Mouse (Mus musculus): ENCODE data around the gene Fggy. TPM values are rescaled to one million over a fixed set of nuclear protein-coding genes. Genes with fewer than 3 reads are reported as not detected.

The Fggy gene
- polyA plus RNA-seq, 1 experiment from 2014 or later: 5.3 TPM

GRCm38 (mm10) chr4:95729142-95729826 lies 172.0 kb downstream of the Fggy start:
- H3K4me1 ChIP-seq (replicated peaks; ENCODE audit: control insufficient read depth, insufficient read depth): no peaks in the 10 kb centered on the region
- no peak overlapping the region for H3K9ac ChIP-seq (ENCODE audit: low read length)
- no peak overlapping the region for H3K4me3 ChIP-seq (ENCODE audit: low read depth, low read length)
- no peak overlapping the region for H3K4me2 ChIP-seq (replicated peaks; ENCODE audit: low read depth)
- no peak for TF ChIP-seq EP300 (optimal IDR thresholded peaks at IDR 0.05)
- TF ChIP-seq CTCF (IDR thresholded peaks at IDR 0.05; ENCODE audit: low read depth): no peak
- WGBS: 25% methylated on average over 3 of the region's 3 CpGs
- no peaks in the 10 kb centered on the region for H3K36me3 ChIP-seq (ENCODE audit: control insufficient read depth, insufficient read depth, low read length)
- no peak for ATAC-seq (ENCODE audit: low FRiP score, low TSS enrichment)
- H3K27ac ChIP-seq (replicated peaks): no peak overlapping the region
- H3K27me3 ChIP-seq (ENCODE audit: control insufficient read depth, insufficient read depth, low read length): no peaks in the 10 kb centered on the region
- H3K9me3 ChIP-seq (ENCODE audit: control insufficient read depth, low read length): no peaks in the 10 kb centered on the region
- DNase-seq (ENCODE audit: low spot score): no peak

GRCm38 (mm10) chr4:95731110-95731509 lies 173.8 kb downstream of the Fggy start:
- 87% methylated on average over 2 of the region's 2 CpGs for WGBS
- ATAC-seq (ENCODE audit: low FRiP score, low TSS enrichment) (no peak), DNase-seq (ENCODE audit: low spot score) (no peak)
- H3K9me3 ChIP-seq (ENCODE audit: control insufficient read depth, low read length): no peaks in the 10 kb centered on the region
- H3K27me3 ChIP-seq (ENCODE audit: control insufficient read depth, insufficient read depth, low read length): no peaks in the 10 kb centered on the region
- no peak overlapping the region for H3K4me2 ChIP-seq (replicated peaks; ENCODE audit: low read depth)
- TF ChIP-seq CTCF (IDR thresholded peaks at IDR 0.05; ENCODE audit: low read depth) (no peak), EP300 (optimal IDR thresholded peaks at IDR 0.05) (no peak)
- no peak overlapping the region for H3K4me3 ChIP-seq (ENCODE audit: low read depth, low read length)
- H3K27ac ChIP-seq (replicated peaks): no peak overlapping the region
- H3K9ac ChIP-seq (ENCODE audit: low read length): no peak overlapping the region
- no peaks in the 10 kb centered on the region for H3K36me3 ChIP-seq (ENCODE audit: control insufficient read depth, insufficient read depth, low read length)
- no peaks in the 10 kb centered on the region for H3K4me1 ChIP-seq (replicated peaks; ENCODE audit: control insufficient read depth, insufficient read depth)

DNA sequence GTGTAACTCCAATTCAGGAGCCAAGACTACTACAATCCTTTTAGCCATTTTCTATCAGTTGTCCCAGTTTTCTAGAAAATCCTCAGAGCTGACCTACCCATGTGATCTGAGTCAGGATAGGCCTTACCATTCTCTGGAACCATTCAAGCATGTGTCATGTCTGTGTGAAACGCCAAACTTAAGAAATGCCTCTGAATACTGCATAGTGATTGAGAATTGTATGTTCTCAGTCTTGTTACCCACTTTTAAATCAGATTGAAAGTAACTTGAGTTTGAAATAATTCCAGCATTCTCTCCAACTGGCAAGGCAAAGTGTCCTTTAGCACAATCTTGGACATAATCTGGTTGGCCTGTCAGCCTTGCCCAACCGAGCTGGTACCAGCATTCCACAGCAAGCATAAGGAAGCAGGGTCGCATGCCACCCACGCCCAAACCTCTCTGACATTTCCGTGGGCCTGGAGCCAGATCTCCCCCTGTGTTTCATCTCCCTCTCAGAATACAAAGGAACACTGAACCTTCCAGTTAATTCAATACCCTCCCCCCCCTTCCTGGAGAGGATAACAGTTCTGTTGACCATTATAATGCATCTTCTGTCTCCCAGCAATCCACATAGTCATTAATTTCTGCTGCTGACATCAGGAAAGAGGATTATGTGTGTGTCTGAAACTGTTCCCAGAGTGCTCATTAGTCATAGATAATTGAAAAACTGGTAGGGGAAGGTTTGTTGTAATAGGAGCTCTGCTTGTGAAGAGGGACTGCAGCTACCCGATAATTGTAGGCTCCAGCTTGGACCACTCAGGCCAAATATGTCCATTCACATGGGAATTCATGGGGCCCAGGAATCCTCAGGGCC lies 176.3 kb downstream of the Fggy start:
- H3K4me1 ChIP-seq (replicated peaks; ENCODE audit: control insufficient read depth, insufficient read depth): 0 out of 2 replicates have a peak, but pooled peaks cover 1% of the 10 kb centered on the region
- no peak overlapping the region; the same call in 1 of the 2 replicates for H3K27ac ChIP-seq (replicated peaks)
- ATAC-seq (ENCODE audit: low FRiP score, low TSS enrichment): peak; percentile 40; the same call in 1 of the 2 replicates
- H3K9me3 ChIP-seq (ENCODE audit: control insufficient read depth, low read length): no peaks in the 10 kb centered on the region
- peak; percentile 31 for DNase-seq (ENCODE audit: low spot score)
- H3K36me3 ChIP-seq (ENCODE audit: control insufficient read depth, insufficient read depth, low read length): no peaks in the 10 kb centered on the region
- 20% methylated on average over 6 of the region's 6 CpGs for WGBS
- H3K9ac ChIP-seq (ENCODE audit: low read length): no peak overlapping the region
- no peak overlapping the region for H3K4me2 ChIP-seq (replicated peaks; ENCODE audit: low read depth)
- no peak overlapping the region for H3K4me3 ChIP-seq (ENCODE audit: low read depth, low read length)
- TF ChIP-seq EP300 (optimal IDR thresholded peaks at IDR 0.05): no peak
- TF ChIP-seq CTCF (IDR thresholded peaks at IDR 0.05; ENCODE audit: low read depth): no peak
- H3K27me3 ChIP-seq (ENCODE audit: control insufficient read depth, insufficient read depth, low read length): no peaks in the 10 kb centered on the region

DNA sequence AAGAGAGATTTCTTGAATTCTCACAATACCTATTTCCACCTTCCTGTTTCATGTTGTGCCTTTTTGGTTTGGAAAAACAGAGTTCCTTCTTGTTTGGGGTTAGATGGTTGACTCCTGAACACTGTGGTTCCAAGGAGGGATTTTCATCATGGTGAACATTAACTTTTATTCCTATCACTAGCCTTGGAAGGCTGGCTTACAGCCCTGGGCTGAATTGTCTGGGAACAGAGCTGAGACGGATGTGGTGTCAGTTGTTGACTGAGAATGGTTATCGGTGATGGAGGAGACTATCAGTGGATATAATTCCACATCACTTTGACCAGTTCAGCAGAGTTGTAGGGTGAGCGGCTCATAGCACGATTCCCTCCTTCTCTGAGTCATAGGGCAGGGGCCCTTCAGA lies 178.7 kb downstream of the Fggy start:
- H3K4me1 ChIP-seq (replicated peaks; ENCODE audit: control insufficient read depth, insufficient read depth): 0 out of 2 replicates have a peak, but pooled peaks cover 4% of the 10 kb centered on the region
- no peaks in the 10 kb centered on the region for H3K36me3 ChIP-seq (ENCODE audit: control insufficient read depth, insufficient read depth, low read length)
- ATAC-seq (ENCODE audit: low FRiP score, low TSS enrichment) (no peak), DNase-seq (ENCODE audit: low spot score) (no peak)
- no peak overlapping the region for H3K4me3 ChIP-seq (ENCODE audit: low read depth, low read length)
- no peak overlapping the region for H3K4me2 ChIP-seq (replicated peaks; ENCODE audit: low read depth)
- H3K27ac ChIP-seq (replicated peaks): no peak overlapping the region
- TF ChIP-seq CTCF (IDR thresholded peaks at IDR 0.05; ENCODE audit: low read depth) (no peak), EP300 (optimal IDR thresholded peaks at IDR 0.05) (no peak)
- H3K9me3 ChIP-seq (ENCODE audit: control insufficient read depth, low read length): no peaks in the 10 kb centered on the region
- WGBS: 88% methylated on average over 4 of the region's 4 CpGs
- no peaks in the 10 kb centered on the region for H3K27me3 ChIP-seq (ENCODE audit: control insufficient read depth, insufficient read depth, low read length)
- H3K9ac ChIP-seq (ENCODE audit: low read length): no peak overlapping the region

DNA sequence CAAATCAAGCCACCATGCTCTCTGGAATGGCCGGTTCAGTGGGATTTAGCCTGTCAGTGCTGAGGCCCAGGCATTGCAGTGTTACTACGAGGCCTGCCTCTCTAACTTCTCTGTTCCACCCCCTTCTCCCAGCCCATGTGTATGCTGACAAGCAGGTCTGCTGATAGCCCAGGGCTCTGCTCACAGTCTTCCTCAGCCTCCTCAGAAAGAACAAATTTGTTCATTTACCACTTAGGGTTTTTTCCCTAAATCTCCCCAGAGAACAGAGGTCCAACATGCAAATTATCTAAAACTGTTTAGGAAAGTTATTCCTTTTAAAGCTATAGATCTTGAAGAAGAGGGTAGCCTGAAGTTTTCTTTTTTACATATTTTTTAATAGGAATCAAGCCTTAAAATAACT lies 179.4 kb downstream of the Fggy start:
- WGBS: 46% methylated on average over 2 of the region's 2 CpGs
- no peak overlapping the region for H3K27ac ChIP-seq (replicated peaks)
- TF ChIP-seq CTCF (IDR thresholded peaks at IDR 0.05; ENCODE audit: low read depth) (no peak), EP300 (optimal IDR thresholded peaks at IDR 0.05) (no peak)

GRCm38 (mm10) chr4:95738179-95738578 lies 180.9 kb downstream of the Fggy start:
- 19% methylated on average over 5 of the region's 5 CpGs for WGBS
- DNase-seq (ENCODE audit: low spot score) (no peak), ATAC-seq (ENCODE audit: low FRiP score, low TSS enrichment) (no peak)
- H3K4me3 ChIP-seq (ENCODE audit: low read depth, low read length): no peak overlapping the region
- H3K9ac ChIP-seq (ENCODE audit: low read length): no peak overlapping the region
- H3K4me2 ChIP-seq (replicated peaks; ENCODE audit: low read depth): no peak overlapping the region
- no peak overlapping the region for H3K27ac ChIP-seq (replicated peaks)
- no peaks in the 10 kb centered on the region for H3K36me3 ChIP-seq (ENCODE audit: control insufficient read depth, insufficient read depth, low read length)
- H3K9me3 ChIP-seq (ENCODE audit: control insufficient read depth, low read length): no peaks in the 10 kb centered on the region
- no peaks in the 10 kb centered on the region for H3K27me3 ChIP-seq (ENCODE audit: control insufficient read depth, insufficient read depth, low read length)
- no peak for TF ChIP-seq EP300 (optimal IDR thresholded peaks at IDR 0.05)
- no peak for TF ChIP-seq CTCF (IDR thresholded peaks at IDR 0.05; ENCODE audit: low read depth)
- H3K4me1 ChIP-seq (replicated peaks; ENCODE audit: control insufficient read depth, insufficient read depth): 0 out of 2 replicates have a peak, but pooled peaks cover 4% of the 10 kb centered on the region

More for the DNA sequence above, 179.4 kb downstream of the Fggy start:
- H3K36me3 ChIP-seq (ENCODE audit: control insufficient read depth, insufficient read depth, low read length): no peaks in the 10 kb centered on the region
- DNase-seq (ENCODE audit: low spot score) (no peak), ATAC-seq (ENCODE audit: low FRiP score, low TSS enrichment) (no peak)
- no peak overlapping the region for H3K4me2 ChIP-seq (replicated peaks; ENCODE audit: low read depth)
- H3K4me1 ChIP-seq (replicated peaks; ENCODE audit: control insufficient read depth, insufficient read depth): 0 out of 2 replicates have a peak, but pooled peaks cover 4% of the 10 kb centered on the region
- no peaks in the 10 kb centered on the region for H3K27me3 ChIP-seq (ENCODE audit: control insufficient read depth, insufficient read depth, low read length)
- H3K9me3 ChIP-seq (ENCODE audit: control insufficient read depth, low read length): no peaks in the 10 kb centered on the region
- H3K4me3 ChIP-seq (ENCODE audit: low read depth, low read length): no peak overlapping the region
- no peak overlapping the region for H3K9ac ChIP-seq (ENCODE audit: low read length)
